Mouse (Mus musculus): Measurements from ENCODE around the gene Sc5d.

DNA sequence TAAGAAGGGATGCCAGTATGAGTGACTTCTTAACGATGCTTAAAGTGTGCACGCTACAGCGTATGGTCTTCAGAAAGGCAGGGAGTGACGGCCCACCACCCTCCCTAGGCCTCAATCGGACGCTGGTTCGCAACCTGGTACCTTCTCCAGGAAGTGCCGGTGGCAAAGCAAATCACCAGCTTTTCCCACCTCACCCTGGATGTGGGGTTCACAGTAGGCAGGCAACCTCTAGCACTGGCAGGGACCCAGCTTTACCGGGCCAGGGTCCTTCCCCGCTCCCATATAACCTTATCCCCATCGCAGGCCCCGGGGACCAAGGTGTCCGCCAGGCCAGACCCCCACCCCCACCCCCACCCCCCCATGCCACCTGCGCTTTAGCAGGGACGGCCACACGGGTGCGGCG, 346 bp downstream of the Sc5d start:
- TF ChIP-seq GATA1 (IDR thresholded peaks at IDR 0.05; ENCODE audit: borderline replicate concordance, low read length) (no peak), FLI1 (IDR thresholded peaks at IDR 0.05; ENCODE audit: low read length) (no peak)
